Mouse (Mus musculus) heart, adult 18-20 months (tissue): ENCODE results near the gene Ufsp2. TPM values are rescaled to one million over a fixed set of nuclear protein-coding genes. Genes with fewer than 3 reads are reported as not detected.

Experiments
- DNase-seq, 2 experiments: peaks; one replicate each; pipeline ENCODE4 v3.0.0; 2021 to 2022; ENCODE audit warnings: mixed read lengths in 1 of 2
- total RNA-seq, 2 experiments: library from RNA; stranded (reverse); gene quantifications; 2 replicates each; pipeline ENCODE4 v1.2.3; 2021

Ufsp2 gene
- total RNA-seq, 2 experiments from 2014 or later = 31.2 to 33.1 TPM

DNA sequence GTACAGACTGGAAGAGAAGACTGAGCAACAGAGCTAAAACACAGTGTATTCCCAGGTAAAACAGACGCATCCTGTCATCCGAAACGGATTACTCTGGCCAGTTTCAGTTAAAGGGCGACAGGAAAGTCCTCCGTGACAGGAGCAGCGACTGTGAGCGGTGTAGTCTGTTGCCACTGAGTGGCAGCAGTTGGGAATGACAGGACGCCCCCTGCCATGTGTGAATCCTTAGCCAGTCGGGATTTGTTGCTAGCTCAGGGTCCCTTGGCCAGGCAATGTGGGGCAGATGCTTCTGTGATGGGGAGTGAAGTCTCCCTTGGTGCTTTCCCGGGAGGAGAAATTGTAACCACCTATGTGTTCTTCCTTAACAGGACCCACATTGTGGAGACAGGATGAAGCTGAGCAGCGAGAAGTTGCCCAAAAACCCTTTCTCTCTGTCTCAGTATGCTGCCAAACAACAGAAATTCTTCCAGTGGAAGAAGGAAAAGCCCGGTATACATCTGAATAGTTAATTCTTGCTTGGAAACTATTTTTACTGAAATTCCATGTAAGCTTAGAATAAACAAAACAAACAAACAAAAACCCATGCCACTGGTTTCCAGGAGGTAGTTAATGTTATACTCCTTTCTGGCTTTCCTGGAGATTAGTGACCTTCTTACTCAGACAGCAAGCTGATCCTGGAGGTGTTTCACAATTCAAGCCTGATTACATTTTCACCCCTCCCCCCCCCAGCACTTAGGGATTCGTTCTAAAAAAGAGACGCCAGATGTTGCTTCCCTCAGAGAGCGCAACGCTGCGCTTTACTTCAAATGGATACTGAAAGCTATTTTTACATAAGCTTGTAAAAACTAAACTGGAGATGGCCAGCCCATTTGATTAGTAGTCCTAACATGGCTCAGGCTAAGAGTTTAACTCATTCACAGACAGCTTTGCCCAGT, 35.7 kb downstream of the Ufsp2 start:
- DNase-seq = peak; percentile 31 to 54

DNA sequence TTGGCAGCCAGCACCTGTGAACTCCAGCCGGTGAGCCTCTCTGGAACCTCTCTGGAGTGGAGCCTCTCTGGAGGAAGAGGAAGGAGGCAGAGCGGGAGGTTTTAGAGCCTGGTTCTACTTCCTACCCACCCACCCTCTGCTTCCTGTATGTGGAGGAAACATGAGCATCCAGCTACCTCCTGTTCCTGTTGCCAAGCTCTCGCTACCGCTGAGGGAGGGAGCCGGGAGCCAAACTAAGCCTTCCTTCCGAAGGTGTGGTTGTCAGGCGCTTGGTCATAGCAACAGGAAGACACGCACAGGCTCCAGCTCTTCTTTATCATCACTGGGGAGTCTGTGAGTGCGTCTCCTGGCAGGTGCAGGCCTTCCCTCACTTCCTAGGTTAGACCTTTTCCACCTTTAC, 46.9 kb downstream of the Ufsp2 start:
- peak; percentile 25 to 71 for DNase-seq

DNA sequence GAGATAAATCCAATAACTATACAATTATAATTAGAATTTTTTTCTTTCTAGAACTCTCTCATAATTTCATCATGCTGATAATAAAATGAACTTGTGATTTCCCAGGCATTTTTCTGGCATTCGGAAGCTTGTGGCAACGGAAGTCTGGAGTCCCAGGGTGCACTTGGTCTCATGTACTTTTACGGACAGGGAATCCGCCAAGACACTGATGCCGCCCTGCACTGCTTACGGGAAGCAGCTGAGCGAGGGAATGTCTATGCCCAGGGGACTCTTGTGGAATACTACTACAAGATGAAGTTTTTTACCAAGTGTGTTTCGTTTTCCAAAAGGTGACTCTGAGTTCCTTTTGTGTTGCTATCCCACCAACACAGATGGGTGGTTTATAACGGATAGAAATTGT, 47.4 kb downstream of the Ufsp2 start:
- peak in 1 of 2 experiments; percentile 12 for DNase-seq

DNA sequence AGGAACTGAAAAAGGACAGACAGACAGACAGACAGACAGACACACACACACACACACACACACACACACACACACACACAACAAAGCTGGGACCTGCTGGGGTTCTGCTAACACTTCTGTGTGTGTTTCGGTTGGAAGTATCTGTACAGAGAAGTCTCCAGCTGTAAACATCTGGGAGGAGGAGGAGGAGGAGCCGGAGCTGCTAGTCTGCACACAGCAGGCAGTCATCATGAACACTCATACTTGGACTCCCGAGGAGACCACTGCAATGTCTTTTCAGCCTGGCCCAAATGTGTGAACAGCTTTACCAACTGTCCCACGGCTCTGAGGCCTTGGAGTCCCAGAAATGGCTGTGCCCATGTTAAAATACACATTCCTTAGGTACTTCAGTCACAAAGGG, 49.1 kb downstream of the Ufsp2 start:
- DNase-seq = peak; percentile 25 to 35

DNA sequence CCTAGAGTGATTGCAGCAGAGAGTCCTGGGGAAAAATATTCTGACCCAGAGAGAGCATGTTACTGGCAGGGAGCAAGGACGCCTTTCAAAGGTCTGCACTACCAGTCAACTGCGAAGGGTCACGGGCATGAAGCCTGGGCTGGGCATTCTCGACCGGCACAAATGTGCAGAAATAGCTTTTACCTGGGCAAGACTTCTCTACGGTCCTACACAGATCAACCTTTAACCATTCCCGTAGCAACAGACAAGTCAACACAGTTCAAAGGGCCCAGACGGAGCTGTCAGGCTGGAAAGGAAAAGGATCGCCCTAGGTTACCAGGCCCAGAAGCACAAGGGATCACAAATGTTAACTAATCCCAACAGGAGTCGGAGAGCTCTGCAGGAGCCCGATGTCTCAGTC, 60.9 kb downstream of the Ufsp2 start:
- DNase-seq = no peak

DNA sequence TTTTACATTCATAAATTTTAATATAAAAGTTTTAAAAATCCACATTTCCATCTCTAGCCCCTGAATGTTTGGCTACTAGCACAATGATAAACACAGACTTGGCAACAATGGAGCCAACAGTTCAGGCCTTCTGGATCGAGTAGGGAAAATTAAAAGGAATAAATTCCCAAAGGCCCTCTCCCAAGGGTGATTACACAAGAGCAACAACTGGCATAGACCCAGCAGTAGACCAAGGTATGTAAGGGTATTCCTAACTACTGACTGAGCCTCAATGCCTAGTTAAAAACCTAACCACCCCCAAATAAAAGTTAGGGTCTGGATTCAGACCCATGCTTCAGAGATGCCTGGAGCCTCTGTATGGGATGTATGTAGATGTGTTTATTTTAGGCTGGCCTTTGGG, 64.3 kb downstream of the Ufsp2 start:
- peak; percentile 23 to 27 for DNase-seq

DNA sequence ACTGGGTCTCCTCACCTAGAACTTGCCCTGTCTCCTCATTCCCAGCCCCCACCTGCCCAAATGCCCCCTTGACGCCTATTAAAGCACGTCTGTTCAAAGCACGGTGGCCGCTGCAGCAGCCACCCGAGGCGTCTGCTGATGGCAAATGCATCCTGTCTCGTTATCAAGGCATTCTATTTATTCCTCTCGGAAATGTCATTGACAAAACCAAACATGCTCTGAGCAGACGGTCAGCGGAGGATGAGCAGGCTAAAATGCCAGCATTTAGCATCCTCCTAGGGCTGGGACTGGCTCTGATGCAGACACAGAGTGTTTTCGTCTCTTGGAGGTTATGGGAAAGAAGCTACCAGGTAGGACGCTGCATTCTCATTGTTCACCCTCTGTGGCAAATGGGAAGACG, 64.9 kb downstream of the Ufsp2 start:
- no peak for DNase-seq

Other genes starting within 250 kb of the Ufsp2 start
- 10 to 100 TPM; 21.9 to 30.0 TPM for gene Pdlim3, start 90.1 kb upstream of the Ufsp2 start, total RNA-seq
- gene Ccdc110, start 40.9 kb upstream of the Ufsp2 start, total RNA-seq = not detected
- 1 to 10 TPM in 1 of 2 experiments, under 1 TPM in 1; 0.37 to 1.3 TPM for gene 1700029J07Rik, start 276 bp upstream of the Ufsp2 start, total RNA-seq
- 1 to 10 TPM in 1 of 2 experiments, under 1 TPM in 1; 0.77 to 1.0 TPM for gene Lrp2bp, start 23.8 kb downstream of the Ufsp2 start, total RNA-seq
- 1 to 10 TPM; 4.9 to 7.2 TPM for gene Ankrd37, start 30.2 kb downstream of the Ufsp2 start, total RNA-seq
- 10 to 100 TPM; 11.3 to 13.4 TPM for gene Cfap97, start 176.2 kb downstream of the Ufsp2 start, total RNA-seq
- gene Snx25, start 176.6 kb downstream of the Ufsp2 start, total RNA-seq = 1 to 10 TPM; 8.1 to 8.3 TPM
- gene Slc25a4, start 235.8 kb downstream of the Ufsp2 start, total RNA-seq = 1,000 to 10,000 TPM; 4,817 to 5,383 TPM